Mouse (Mus musculus): ENCODE measurements at regions not wholly inside any gene's neighbourhood (a gene's known extent, or its start where the extent isn't known, plus 50 kb on each side); places are given as distances from the start of the nearest gene placed in this dataset.
A peak's percentile ranks its signal among the peaks of the same experiment; 100 is the strongest.
"Not testable (repeated sequence)": the region's sequence is repeated elsewhere in the genome, so short reads cannot be mapped to it uniquely, and the experiment has no call there.

DNA sequence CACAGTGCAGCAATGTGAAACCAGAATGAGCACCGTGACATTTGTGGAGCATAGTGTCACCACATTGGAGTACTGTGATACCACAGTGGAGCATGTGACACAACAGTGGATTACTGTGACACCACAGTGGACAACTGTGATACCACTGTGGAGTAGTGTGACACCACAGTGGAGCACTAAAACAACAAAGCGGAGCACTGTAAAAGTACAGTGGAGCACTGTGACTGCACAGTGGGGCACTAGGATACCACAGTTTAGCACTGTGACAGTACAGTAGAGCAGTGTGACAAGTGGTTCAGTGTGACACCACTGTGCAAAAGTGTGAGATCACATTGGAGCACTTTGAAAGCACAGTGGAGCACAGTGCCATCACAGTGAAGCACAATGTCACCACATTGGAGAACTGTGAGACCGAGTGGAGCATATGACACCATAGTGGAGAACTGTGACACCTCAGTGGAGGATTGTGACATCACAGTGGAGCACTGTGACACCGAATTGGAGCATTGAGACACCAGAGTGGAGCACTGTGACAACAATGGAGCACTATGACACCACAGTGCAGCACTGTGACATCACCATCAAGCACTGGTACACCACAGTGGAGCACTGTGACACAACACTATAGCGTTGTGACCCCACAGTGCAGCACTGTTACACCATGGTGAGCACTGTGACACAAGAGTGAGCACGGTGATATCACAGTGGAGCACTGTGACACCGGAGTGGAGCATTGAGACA is 86.6 kb upstream of the Vmn1r2 start:
- peak; percentile 10 for DNase-seq (ENCODE audit: low read depth)

GRCm38 (mm10) chr4:3081148-3081952 is 85.8 kb upstream of the Vmn1r2 start:
- DNase-seq (ENCODE audit: low read depth), result peak; percentile 13

- DNase-seq (ENCODE audit: low read depth), result peak; percentile 34
Observed at GRCm38 (mm10) chr4:3081953-3082950, 84.9 kb upstream of the Vmn1r2 start.

- peak; percentile 28 for DNase-seq (ENCODE audit: low read depth)
Observed at GRCm38 (mm10) chr4:3083161-3084020, 83.7 kb upstream of the Vmn1r2 start.

DNA sequence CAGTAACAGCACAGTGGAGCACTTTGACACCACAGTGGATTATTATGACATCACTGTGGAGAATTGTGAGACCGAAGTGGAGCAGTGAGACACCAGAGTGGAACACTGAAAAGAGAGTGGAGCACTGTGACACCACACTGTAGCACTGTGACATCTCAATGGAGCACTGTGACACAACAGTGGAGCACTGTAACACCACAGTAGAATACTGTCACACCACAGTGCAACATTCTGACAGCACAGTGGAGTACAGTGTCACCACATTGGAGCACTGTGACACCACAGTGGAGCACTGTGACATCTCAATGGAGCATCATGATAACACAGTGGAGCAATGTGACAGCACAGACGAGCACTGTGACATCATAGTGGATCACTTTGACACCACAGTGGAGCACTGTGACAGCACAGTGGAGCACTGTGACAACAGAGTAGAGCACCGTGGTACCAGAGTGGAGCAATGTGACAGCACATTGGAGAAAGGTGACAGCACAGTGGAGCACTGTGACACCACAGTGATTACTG is 83.0 kb upstream of the Vmn1r2 start:
- DNase-seq (ENCODE audit: low read depth), result no peak

DNA sequence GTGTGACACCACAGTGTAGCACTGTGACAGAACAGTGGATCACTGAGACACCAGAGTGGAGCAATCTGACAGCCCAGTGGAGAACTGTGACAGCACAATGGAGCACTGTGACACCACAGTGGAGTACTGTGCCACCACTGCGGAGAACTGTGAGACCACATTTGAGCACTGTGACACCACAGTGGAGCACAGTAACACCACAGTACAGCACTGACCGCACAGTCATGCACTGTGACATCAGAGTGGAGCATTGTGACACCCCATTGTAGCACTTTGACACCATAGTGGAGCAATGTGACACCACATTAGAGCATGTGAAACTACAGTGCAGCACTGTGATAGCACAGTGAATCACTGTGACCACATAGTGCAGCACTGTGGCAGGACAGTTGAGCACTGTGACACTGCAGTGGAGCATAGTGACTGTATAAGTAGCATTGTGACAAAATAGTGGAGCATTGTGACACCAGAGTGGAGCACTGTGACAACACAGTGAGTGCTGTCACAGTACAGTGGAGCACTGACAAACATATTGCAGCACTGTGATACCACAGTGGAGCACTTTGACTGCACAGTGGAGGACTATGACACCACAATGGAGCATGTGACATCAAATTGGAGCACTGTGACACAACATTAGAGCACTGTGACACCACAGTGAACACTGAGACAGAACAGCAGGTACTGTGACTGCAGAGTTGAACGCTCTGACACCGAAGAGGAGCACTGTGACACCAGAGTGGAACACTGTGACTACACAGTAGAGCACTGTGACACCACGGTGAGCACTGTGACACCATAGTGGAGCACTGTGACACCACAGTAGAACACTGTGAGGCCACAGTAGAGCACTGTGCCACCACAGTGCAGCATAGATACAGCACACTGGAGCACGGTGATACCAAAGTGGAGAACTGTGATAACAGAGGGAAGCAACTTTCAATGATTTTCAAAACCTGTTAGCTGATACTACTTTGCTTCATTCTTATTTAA is 81.4 kb upstream of the Vmn1r2 start:
- DNase-seq (ENCODE audit: low read depth), result peak; percentile 7

DNA sequence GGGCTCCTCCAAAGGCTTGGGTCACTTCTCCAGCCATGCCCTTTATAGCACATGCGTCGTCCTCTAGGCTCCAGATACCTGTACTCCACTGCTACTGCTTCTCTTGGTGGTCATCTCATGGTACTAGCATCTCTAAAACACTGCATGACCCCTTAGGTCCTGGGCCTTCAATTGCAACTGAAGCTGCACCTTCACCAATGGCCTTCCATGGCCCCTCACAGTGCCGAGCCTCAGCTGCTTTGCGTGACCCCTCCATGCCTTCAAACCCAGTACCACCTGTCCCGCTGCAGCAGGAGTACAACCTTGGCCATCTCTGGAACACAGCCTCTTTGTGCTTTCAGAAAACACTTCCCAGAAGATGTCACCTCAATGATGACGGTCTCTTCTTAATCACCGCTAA is 79.5 kb upstream of the Vmn1r2 start:
- not testable (repeated sequence) for DNase-seq (ENCODE audit: low read depth)

- DNase-seq (ENCODE audit: low read depth), result peak; percentile 42
Observed at GRCm38 (mm10) chr4:3089567-3090377, 77.3 kb upstream of the Vmn1r2 start.

DNA sequence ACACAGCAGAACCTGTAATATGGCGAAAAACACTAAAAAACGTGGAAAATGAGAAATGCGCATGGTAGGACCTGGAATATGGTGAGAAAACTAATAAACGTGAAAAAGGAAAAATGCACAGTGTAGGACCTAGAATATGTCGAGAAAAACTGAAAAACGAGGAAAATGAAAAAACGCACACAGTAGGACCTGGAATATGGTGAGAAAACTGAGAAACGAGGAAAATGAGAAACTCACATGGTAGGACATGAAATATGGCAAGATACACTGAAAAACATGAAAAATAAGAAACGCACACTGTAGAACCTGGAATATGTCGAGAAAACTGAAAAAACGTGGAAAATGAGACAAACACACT is 76.8 kb upstream of the Vmn1r2 start:
- peak; percentile 31 for DNase-seq (ENCODE audit: low read depth)

- DNase-seq (ENCODE audit: low read depth), result peak; percentile 12
Observed at GRCm38 (mm10) chr4:3090742-3091141, 76.4 kb upstream of the Vmn1r2 start.
